Mouse (Mus musculus) kidney, adult 8-10 months (tissue): ENCODE data around the gene Rab5a.
A peak's percentile ranks its signal among the peaks of the same experiment; 100 is the strongest.
"Not testable (repeated sequence)": the region's sequence is repeated elsewhere in the genome, so short reads cannot be mapped to it uniquely, and the experiment has no call there.

ENCODE experiments used
- DNase-seq, 2 experiments: peaks; one replicate each; pipeline ENCODE4 v3.0.0; 2022

The Rab5a gene

DNA sequence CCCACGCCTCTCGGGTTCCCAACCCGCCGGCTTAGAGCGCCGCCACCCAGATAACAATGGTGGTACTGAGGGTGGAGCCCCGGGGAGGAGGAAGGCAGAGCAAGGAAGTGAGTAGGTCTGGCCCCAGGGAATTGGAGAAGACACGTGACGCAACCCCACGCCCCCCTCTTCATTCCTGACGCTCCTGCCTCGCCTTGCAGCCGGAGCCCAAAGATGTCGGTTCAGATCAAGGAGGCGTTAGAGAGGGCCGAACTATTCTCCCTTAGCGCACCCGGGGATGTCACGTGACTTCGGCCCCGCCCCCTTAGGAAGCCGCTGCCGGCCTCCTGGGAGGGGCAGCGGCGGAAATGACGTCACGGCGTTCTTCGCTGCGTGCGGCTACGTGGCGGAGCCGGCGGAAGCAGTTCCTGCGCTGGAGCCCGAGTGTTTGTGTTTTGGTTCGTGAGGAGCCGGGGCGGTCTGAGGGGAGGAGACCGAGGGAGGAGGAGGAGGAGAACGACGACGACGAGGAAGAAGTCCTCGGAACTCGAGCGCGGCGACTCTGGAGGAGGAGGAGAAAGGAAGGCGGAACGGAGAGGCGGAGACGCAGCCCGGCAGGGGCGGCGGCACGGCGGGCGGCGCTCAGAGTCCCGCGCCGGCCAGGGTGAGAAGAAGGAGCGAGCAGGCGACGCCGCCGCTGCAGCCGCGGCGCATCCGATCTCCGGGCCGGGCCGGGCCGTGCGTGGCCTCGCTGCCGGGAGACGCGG is at the start of gene Rab5a:
Gene Rab5a, plus strand, starts transcription at position 377 of the 746 bp plus-strand sequence.
- DNase-seq, result peak; percentile 99

DNA sequence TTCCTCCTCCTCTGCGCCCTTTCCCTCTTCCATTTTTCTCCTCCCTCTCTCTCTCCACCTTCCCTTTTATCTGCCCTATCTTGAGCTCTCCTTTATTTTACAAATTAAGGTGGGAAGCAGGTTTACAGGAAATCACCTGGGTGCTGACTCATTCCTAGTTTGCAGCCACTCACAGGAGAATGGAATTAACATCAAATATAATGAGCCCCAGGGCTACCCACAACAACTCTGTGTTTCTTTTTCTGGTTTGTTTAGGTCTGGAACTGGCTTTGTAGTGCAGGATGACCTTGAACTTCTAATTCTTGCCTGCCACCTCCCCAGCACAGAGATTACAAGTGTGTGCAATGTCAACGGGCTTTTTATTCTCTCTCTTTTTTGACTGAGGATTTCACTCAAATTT is 22.9 kb upstream of the Rab5a start:
- DNase-seq, result no peak

DNA sequence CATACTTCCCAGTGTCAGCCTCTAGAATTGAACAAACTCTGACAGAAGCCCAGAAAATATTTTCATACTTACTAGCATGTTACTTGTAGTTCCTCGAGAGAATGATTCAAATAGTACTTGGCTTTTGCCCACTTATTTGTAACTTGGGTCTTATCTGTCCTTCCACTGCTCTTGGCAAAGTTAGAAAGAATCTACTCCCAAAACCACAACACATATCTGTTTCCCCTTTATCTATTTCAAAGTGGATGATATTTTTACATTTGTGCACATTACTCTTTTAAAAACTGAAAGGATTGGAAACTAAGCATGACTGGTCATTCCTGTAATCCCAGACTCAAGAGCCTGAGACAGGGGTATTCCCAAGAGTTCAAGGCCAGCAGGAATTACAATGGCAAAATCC is 22.3 kb upstream of the Rab5a start:
- no peak for DNase-seq

DNA sequence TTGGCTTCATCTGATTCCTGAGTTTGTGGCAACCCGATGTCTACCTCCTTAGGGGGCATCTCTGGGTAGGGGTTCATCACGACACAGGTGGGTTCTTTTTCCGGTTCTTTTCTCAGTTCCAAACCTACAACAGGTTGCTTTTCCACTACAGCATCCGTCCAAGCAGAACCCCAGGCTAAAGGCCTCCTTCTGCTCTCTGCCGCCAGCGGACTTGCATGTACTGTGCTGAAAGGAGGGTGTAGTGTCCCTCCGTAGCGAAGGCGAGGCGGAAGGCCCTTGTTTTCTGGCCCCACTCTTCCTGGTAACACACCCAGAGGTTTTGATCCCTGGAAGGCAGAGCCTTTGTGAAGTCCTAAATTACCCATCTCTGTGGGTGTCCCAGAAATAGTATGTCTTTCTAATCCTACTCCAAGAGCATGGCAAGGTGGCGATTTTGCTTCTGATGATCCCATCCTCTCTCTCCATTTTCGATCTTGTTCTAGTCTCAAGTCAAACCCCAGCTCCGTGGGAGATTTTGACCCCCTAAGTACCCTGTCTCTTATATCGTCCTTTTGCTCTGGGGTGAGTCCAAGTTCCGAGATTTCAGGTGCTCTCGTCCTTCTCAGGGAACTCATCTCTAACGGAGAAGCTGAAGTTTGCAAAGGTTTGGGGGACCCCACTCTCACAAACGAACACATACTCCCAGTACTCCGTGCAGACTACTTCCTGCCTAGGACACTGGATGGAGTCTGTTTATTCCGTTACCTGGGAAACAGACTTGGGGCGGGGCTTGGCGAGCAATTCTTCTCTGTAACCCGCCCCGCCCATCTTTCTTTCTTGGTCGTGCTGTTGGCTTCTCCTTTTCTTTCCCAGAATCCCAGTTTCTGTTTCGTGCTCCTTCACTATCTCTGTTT is 16.2 kb upstream of the Rab5a start, which contains the start of gene Efhb:
Gene Efhb, minus strand, starts transcription at position 719 of the 893 bp plus-strand sequence.
- peak; percentile 85 to 93 for DNase-seq

DNA sequence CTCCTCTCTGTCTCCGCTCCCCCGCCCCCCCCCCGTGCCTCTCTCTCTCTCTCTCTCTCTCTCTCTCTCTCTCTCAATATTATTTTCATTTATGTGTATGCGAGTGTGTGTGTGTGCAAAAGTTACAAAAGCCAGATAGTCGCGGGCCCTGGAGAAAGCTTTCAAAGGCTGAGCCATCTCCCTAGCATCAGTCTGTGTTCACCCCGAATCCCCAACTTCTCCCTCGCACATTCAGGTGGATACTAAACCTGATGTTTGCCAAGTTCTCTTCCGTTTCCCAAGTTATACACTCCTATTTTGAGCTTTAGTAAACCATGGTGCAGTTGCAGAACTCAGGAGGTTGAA is 15.6 kb upstream of the Rab5a start:
- no peak for DNase-seq

GRCm38 (mm10) chr17:53465569-53465968 is 13.5 kb upstream of the Rab5a start:
- peak in 1 of 2 experiments; percentile 17 for DNase-seq

GRCm38 (mm10) chr17:53468697-53469096 is 10.3 kb upstream of the Rab5a start:
- no peak for DNase-seq

DNA sequence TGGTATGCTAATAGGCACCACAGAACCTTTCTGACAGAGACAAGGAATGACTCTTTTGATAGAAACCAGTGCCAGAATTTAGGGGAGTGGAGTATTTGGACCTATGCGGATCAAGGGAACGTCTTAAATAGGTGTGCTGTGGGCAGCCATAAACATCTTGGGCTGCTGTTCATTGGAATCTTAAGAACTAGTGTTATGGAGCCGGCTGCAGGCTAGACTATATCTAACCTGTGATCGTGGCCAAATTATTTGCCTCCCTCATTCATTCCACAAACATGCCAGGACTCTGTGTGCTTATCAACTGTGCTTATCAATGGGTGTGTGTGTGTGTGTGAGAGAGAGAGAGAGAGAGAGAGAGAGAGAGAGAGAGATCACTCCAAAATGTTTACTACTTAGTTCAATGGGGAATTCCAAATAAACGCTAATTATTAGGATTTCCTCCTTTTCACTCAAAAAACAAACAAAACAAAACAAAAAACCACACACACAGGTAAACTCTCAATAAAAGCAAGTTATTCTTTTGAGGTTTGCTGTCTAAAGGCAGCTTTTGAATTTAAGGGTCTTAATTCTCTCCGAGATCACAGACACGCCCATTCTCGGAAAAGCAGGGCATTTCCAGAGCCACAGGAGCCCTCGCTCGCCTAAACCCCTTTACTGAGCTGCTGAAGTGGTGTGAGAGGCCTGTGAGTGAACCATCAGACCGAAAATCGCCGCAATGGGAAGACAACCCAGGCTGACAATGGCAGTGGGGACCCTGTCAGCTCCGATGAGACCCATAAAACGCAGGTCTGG is 772 bp upstream of the Rab5a start:
- no peak for DNase-seq

- peak; percentile 33 to 47 for DNase-seq
Observed at GRCm38 (mm10) chr17:53479604-53480041, 589 bp downstream of the Rab5a start.

DNA sequence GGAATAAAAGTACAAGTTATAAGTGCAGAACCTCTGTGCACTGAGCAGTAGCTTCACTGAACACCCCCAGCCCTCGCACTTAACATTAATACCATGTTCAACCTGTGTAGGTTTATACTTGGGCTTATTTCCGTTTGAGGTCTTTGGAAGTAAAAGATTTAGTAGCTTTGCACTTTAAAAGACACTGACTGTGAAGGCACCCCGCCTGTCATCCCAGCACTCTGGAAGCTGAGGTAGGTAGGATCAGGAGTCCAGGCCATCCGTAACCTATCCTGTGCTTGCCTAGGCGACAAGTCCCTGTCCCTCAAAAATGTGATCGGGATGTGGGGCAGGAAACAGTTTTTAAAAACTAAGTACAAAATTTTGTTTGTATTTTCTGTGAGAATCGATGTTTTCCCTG is 1.4 kb downstream of the Rab5a start:
- no peak for DNase-seq

DNA sequence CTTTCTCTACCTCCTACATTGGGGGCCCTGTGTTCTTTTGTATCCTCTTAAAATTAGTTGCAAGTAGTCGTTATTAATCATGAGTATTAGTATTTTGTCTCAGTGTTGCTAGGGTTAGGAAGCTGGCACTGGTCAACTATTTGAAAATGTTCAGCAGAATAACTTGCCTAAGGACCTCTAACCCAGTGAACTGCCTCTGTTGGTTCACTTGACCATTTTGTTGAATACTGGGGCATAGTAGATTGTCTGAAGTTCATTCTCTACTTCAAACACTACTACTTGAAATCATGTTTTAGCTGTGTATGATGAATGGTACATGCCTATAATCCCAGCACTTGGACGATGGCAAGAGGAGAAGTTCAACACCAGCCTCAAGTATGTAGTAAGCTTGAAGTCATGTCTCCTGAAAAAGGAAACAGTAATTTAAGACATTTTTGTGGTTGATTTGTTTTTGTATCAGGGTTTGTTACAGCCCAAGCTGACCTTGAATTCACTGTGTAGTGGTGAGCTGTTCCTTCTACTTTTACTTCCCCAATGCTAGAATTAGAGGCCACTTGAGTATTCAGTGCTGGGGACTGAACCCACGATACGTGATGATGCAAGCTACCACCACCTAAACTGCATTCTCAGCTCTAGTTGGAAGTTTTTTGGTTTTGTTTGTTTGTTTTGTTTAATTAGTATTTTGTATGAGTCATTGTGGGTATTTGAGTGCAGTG is 9.4 kb downstream of the Rab5a start:
- DNase-seq, result no peak

GRCm38 (mm10) chr17:53489007-53489378 is 10.0 kb downstream of the Rab5a start:
- no peak for DNase-seq

DNA sequence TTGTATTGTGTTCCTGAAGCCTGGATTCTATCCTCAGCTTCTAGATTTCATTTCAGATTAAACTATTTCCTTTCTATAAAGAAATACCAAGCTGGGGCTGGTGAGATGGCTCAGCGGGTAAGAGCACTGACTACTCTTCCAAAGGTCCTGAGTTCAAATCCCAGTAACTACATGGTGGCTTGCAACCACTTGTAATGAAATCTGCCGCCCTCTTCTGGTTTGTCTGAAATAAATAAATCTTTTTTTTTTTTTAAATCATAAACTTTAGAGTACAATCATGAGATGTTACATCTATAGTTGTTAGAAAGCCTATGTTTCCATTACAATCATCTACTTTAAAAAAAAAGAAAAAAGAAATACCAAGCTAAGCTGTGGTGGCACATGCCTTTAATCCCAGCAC is 23.9 kb downstream of the Rab5a start:
- DNase-seq, result no peak

DNA sequence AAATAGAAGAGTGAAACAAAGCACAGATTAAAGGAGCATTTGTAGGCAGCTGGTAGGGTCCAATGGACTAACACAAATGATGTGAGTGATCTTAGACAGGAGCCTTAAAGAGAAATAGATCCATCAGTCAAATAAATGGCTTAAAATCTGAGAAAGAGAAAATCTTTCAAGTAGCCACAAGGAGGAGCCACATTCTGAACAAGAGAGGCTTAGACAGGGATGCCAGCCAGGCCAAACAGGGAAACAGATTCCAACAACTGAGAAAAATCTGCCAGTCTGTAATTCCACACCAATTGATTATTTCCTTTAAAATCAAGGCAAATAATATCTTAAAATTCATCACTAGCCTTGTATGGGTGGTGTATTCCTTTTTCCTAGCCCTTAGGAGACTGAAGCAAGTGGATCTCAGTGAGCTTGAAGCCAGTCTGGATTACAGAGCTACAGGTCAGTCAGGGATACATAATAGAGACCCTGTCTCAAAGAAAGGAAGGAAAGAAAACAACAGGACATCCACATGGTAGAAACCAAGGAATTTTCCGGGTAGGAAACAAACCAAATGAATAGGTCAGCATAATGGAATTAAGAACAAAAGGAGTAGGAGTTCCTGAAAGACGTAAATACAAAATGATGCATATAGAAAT is 33.4 kb downstream of the Rab5a start:
- peak in 1 of 2 experiments; percentile 9 for DNase-seq

DNA sequence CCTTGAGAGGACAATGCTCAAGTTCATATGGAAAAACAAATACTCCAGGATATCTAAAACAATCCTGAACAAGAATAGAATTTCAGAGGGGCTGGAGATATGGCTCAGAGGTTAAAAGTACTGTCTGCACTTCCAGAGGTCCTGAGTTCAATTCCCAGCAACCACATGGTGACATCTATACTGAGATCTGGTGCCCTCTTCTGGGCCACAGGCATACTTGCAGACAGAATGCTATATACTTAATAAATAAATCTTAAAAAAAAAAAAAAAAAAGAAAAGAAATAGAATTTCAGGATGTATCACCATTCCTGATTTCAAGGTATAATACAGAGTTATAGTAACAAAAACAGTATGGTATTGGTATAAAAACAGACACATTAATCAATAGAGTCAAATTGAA is 40.3 kb downstream of the Rab5a start:
- DNase-seq, result no peak

GRCm38 (mm10) chr17:53520509-53520908 is 41.5 kb downstream of the Rab5a start:
- no peak for DNase-seq

- DNase-seq, result no peak
Observed at GRCm38 (mm10) chr17:53528034-53528433, 49.0 kb downstream of the Rab5a start.

DNA sequence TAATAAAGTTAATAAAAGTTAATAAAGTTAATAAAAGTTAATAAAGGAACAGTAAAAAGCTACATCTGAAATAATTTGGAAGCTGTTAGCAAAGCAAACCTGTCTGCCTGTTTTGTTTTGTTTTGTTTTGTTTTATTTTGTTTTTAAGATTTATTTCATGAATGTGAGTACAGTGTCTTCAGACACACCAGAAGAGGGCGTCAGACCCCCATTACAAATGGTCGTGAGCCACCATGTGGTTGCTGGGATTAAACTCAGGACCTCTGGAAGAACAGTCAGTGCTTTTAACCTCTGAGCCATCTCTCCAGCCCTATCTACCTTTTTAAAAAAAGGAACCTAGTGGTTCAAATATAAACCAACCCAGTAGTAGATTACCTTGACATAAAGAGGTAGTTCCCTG is 52.1 kb downstream of the Rab5a start:
- DNase-seq, result peak in 1 of 2 experiments; percentile 17

DNA sequence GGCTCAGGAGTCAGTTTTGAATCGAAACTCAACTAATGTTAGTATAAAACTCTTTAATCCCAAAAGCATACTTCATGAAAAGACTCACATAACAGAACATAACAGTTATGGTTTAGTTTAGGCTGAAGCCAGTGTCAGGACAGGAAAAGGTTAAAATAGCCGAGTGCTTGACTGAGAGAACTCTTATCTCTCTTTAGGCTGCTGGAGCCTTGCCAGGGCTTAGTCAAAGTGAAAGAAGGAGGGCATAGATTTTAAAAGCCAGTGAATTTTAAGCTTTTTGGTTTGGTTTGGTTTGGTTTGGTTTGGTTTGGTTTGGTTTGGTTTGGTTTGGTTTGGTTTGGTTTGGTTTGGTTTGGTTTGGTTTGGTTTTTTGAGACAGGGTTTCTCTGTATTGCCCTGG is 53.4 kb downstream of the Rab5a start:
- DNase-seq, result no peak

- DNase-seq, result not testable (repeated sequence)
Observed at GRCm38 (mm10) chr17:53539351-53539750, 60.3 kb downstream of the Rab5a start, which contains the start of gene Pp2d1. Gene Pp2d1 (minus strand): TSS chr17:53539451.

- no peak for DNase-seq
Observed at GRCm38 (mm10) chr17:53542536-53542935, 63.5 kb downstream of the Rab5a start.
